Mouse (Mus musculus): ENCODE data around the gene Ccr7.

- TF ChIP-seq POLR2A (IDR thresholded peaks at IDR 0.05; ENCODE audit: borderline replicate concordance, low read depth, low read length) (no peak), CTCF (IDR thresholded peaks at IDR 0.05; ENCODE audit: low read depth, low read length) (no peak)
Observed at GRCm38 (mm10) chr11:99166241-99166640, 11.4 kb upstream of the Ccr7 start.

Data from bone marrow macrophage, adult 2 months (primary cell).